Mouse (Mus musculus): Measurements from ENCODE around the gene Cdc42bpb.
A peak's percentile ranks its signal among the peaks of the same experiment; 100 is the strongest.

Cdc42bpb gene

GRCm38 (mm10) chr12:111385883-111386641, 8.5 kb upstream of the Cdc42bpb start:
- DNase-seq, result no peak

- no peak for DNase-seq
Measured at GRCm38 (mm10) chr12:111378812-111379211, 1.3 kb upstream of the Cdc42bpb start.

- DNase-seq, result peak in 1 of 2 experiments; percentile 71
Measured at GRCm38 (mm10) chr12:111377986-111378490, 520 bp upstream of the Cdc42bpb start.

- DNase-seq, result peak in 1 of 2 experiments; percentile 66
Measured at GRCm38 (mm10) chr12:111376826-111377331, 639 bp downstream of the Cdc42bpb start.

GRCm38 (mm10) chr12:111376053-111376452, 1.5 kb downstream of the Cdc42bpb start:
- no peak for DNase-seq

- no peak for DNase-seq
Measured at GRCm38 (mm10) chr12:111375559-111375958, 2.0 kb downstream of the Cdc42bpb start.

- no peak for DNase-seq
Measured at GRCm38 (mm10) chr12:111374727-111375126, 2.8 kb downstream of the Cdc42bpb start.

- no peak for DNase-seq
Measured at GRCm38 (mm10) chr12:111373411-111373810, 4.1 kb downstream of the Cdc42bpb start.

GRCm38 (mm10) chr12:111371905-111372304, 5.6 kb downstream of the Cdc42bpb start:
- no peak for DNase-seq

GRCm38 (mm10) chr12:111370249-111370648, 7.3 kb downstream of the Cdc42bpb start:
- peak in 1 of 2 experiments; percentile 37 for DNase-seq

GRCm38 (mm10) chr12:111367065-111367464, 10.5 kb downstream of the Cdc42bpb start:
- no peak for DNase-seq

GRCm38 (mm10) chr12:111364234-111364633, 13.3 kb downstream of the Cdc42bpb start:
- DNase-seq, result no peak

- DNase-seq, result no peak
Measured at GRCm38 (mm10) chr12:111361319-111362098, 16.0 kb downstream of the Cdc42bpb start.

- DNase-seq, result peak; percentile 76 to 83
Measured at GRCm38 (mm10) chr12:111360671-111361070, 16.8 kb downstream of the Cdc42bpb start.

GRCm38 (mm10) chr12:111356216-111356615, 21.3 kb downstream of the Cdc42bpb start:
- DNase-seq, result peak; percentile 63 to 76

GRCm38 (mm10) chr12:111354142-111354541, 23.4 kb downstream of the Cdc42bpb start:
- DNase-seq, result no peak

- peak in 1 of 2 experiments; percentile 39 for DNase-seq
Measured at GRCm38 (mm10) chr12:111353439-111353915, 24.0 kb downstream of the Cdc42bpb start.

- no peak for DNase-seq
Measured at GRCm38 (mm10) chr12:111353008-111353407, 24.5 kb downstream of the Cdc42bpb start.

- no peak for DNase-seq
Measured at GRCm38 (mm10) chr12:111352520-111352919, 25.0 kb downstream of the Cdc42bpb start.

GRCm38 (mm10) chr12:111349540-111350231, 27.8 kb downstream of the Cdc42bpb start:
- peak in 1 of 2 experiments; percentile 43 for DNase-seq

- DNase-seq, result no peak
Measured at GRCm38 (mm10) chr12:111343956-111344355, 33.6 kb downstream of the Cdc42bpb start.

- DNase-seq, result no peak
Measured at GRCm38 (mm10) chr12:111340692-111341091, 36.8 kb downstream of the Cdc42bpb start.

All from cerebellum, postnatal 25 days (tissue).